Mouse (Mus musculus) cerebral cortex, adult 2 months (tissue): Measurements from ENCODE around the gene Naa35.

Source experiments
- WGBS: fragments of 180-500 bp; shearing (Covaris S2); methylation state at CpG from one replicate; pipeline ENCODE4 v1.1.7; 2018; 5-methylcytosine and 5-hydroxymethylcytosine counted together

Naa35 gene

DNA sequence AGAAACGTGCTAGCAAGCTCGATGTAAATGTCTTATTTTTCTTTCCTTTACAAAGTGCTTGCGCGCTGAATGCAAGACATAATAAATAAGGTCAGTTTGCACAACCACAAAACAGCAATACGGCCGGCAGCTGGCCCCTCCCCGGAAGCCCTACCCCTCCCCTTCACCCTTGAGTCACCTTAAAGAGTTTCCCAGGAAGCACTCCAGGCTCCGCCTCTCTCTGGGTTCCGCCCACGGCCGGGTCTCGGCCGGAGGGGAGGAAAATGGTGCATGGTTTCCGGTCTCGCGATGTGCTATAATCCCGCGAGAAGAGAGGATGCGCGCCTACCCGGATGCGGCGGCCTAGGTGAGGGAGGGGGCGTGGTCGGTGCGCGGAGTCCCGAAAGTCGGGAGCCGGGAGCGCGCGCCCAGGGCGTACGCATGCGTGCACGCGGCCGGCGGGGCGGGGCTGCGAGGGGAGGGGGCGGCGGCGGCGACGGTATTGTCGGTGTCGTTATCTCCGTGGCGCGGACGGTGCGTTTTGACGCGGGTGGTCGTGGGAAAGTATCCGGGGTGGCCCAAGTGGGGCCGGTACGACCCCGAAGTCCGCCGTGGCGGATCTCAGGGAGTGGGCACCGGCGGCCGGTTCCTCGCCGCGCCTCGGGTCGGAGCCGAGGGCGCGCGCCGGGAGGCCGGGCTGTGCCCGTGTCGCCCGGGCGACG is at the start of gene Naa35, which contains the start of gene Agtpbp1:
Naa35 (plus strand) TSS at position 313 of the 701 bp plus-strand sequence.
Agtpbp1 (minus strand) TSS at position 281 of the 701 bp plus-strand sequence.
- WGBS = under 1% methylated on average over 83 of the region's 83 CpGs

DNA sequence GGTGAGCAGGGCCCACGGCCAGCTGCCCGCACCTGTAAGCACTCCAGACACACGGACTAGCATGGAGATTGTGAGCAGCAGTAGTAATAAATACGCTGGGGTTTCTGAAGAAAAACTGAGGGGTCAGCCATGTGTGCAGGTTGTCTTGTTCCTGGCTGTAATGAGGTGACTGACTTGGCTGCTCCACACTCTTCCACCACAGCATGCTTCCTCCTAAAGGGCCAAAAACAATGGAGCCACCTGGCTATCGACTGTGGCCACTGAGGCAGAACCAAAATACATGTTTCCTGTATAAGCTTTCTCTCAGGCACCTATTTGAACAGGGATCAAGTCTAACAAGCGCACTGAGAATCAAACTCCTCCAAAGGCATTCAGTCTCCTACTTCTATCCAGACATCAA is 49.3 kb upstream of the Naa35 start:
- 89% methylated on average over 6 of the region's 6 CpGs for WGBS

DNA sequence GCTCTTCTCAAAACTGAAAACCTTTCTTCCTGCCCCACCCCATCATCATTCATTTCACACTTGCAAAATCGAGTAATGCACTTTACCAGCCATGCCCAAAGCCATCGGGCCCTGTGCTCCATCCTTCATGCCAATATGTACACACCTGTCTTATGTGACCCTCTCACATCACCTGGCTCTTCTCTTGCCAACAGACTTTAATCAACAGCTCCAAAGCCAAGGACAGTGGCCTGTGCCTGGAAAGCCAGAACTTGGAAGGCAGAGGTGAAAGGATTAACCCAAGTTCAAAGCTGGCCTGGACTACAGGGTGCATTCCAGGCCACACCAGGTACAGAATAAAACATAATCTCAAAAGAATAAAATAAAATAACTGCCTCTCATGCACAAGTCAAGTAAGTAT is 48.4 kb upstream of the Naa35 start:
- WGBS = 82% methylated on average over 2 of the region's 2 CpGs

DNA sequence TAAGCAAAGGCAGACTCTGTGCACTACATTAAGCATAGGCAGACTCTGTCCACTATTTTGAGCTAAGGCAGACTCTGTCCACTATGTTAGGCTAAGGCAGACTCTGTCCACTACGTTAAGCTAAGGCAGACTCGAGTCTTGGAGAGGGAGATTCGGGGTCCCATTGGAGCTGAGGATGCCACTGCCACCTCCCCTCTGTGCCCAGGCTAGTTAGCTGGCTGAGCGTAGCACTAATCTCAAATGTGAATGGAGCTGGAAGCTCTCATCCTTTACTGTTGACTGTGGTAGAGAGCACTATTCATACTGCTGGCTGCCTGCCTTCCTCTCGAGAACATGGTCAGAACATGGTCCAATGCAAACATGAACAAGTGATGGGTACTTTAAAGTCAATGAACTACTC is 46.4 kb upstream of the Naa35 start:
- WGBS = 82% methylated on average over 5 of the region's 5 CpGs

DNA sequence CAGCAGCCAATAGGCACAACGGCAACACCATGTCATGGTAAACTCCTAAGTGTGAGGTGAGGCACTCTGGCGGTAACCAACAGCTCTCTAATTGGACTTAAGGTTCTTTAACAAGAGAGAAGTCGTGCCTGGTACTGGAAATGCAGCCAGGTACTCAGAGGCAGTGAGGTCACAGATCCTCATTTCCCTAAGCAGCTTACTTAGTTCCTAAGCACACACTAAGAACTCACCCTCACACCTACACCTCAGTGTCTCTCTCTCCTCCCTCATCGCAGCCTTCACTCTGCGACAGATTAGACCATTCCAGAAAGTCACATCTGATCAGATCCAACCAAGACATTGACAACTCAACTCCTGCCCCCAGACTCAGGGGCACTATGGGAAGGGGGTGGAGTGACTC is 45.0 kb upstream of the Naa35 start:
- 79% methylated on average over 5 of the region's 5 CpGs for WGBS

DNA sequence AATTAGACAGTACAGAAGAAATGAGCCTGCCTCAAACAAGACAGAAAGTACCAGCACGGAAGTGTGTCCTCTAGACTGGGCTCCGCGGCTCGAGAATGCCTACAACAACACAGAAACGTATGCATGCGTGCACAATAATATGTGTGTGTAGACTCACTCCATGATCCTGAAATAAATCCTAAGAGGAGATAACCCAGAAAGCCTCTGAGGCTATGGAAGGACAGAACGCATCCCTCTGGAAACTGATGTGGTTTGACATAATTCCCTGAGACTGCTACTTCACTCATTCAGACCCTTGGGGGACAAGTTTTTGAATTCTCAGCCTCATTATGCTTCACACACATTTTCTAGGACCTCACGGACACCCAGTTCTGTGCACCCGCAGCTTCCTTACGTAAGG is 42.6 kb upstream of the Naa35 start:
- WGBS = 65% methylated on average over 10 of the region's 10 CpGs

DNA sequence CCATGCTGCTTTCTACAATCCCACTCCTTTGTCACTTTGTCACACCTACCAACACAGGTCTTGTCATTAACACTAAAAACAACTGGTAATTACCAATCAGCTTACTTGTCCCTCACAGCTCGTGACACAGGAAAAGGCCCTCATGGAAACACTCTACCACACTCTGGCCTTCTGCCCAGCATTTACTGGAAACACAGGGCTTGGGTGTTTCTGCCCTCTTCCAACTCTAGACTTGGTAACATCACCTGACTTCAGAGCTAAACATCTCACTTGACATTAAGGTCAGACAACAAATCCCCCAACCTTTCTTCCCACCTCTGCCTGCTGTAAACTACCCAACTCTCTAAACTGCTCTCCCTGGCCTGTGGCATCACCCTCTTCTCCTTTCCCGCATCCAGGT is 38.0 kb upstream of the Naa35 start:
- WGBS = 63% methylated on average over 2 of the region's 2 CpGs

DNA sequence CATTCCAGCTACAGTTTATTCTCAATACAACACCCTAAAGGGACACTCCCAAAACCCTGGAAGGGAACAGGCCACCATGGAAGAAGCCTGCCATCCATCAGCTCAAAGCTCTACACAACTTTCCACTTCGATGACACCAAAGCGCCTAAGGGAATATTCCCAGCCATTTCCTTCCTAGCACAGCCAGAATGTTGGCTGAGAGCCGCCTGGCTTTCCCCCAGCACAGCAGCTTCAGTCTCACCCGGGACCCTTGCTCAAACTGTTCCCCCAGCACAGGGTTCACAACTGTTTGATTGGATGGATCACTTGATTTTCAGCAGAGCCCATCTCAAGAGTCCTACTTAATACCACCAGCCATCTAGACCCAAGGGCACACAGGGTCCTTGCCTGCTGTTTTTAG is 37.3 kb upstream of the Naa35 start:
- 34% methylated on average over 4 of the region's 4 CpGs for WGBS

DNA sequence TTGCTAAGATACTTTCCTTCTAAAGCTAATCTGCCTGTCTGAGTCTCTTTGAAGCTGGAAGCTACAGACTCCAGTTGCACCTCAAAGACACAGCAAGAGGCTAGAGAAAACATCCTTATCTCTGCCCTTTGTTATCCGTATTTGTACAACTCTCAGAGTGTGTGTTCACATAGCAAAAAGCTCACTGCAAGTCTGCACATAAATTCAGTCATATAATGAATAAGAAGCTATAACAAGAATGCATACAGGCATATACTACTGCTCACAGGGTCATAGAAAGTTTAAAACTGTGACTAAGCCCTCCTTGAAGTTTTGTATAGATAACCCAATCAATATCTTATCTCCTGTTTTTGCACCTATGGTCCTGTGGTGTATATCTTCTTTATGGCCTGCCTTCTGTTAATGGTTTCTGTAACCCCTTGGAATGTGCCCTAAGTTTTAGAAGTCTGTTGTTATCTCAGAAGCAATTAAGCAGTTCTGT is 35.7 kb upstream of the Naa35 start:
- WGBS = 75% methylated on average over 1 of the region's 1 CpGs

DNA sequence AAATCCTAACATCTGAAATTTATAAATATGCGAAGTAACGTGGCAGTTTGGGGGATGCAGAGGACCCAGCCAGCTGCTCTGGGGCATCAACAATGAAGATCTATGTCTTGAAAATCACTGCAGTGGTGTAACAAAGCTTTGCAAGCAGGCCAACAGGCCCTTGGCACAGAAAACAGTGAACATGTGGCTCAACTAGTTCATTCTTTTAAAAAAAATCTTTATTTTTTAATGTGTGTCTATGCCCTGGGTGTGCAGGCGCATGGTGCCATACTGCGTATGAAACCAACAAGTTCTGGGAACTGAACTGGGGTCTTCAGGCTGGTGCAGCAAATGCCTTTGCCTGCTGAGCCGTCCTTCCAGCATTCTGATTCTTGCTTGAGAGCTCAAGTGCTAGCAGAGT is 32.8 kb upstream of the Naa35 start:
- WGBS = 54% methylated on average over 5 of the region's 5 CpGs

DNA sequence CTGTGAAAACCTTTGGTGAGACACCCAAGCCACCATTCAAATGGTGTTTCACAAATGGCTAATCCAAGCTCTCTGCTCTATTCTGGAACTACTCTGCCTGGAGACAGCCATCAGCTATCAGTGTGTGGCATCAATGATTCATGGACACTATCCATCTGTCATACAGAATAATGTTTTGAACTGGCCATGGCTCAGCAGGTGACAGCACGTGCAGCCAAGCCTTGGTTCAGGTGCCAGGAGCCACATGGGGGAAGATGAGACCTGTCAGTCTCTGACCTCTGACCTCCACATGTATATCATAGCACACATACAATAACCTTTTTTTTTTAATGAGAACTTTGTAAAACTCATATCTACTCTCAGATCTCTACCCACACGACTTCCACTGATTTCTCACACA is 32.3 kb upstream of the Naa35 start:
- 64% methylated on average over 2 of the region's 2 CpGs for WGBS

DNA sequence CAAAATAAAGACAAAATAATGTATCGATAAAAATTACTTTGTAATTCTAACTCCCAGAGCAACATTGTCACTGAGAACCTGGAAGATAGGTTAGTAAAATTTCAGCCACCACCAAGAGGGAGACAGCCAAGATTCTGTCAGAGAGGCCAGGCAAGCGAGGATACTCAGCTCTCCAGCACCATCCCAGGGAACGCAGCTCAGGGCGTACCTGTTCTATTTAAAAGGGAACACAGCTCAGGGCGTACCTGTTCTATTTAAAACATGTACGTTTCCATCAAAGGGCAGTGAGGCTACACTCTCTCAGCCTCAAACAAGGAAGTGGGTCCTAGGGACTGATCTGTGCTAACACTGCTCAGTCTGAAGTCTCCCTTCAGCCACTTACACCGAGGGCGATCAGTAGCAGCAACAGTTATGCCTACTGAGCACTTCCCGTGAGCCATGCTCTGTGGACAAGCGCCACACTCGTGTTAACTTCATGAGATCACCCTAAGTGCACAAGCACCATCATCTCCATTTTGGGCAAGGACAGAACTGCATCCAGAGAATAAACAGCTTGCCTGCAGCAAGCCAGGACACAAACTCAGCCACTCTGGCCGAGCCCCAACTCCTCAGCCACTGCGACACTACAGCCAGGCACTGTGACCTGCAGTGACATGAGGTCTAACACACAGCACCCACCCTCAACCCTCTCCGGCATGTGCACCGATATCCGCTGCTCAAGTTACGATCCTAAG is 30.1 kb upstream of the Naa35 start:
- 43% methylated on average over 17 of the region's 17 CpGs for WGBS

DNA sequence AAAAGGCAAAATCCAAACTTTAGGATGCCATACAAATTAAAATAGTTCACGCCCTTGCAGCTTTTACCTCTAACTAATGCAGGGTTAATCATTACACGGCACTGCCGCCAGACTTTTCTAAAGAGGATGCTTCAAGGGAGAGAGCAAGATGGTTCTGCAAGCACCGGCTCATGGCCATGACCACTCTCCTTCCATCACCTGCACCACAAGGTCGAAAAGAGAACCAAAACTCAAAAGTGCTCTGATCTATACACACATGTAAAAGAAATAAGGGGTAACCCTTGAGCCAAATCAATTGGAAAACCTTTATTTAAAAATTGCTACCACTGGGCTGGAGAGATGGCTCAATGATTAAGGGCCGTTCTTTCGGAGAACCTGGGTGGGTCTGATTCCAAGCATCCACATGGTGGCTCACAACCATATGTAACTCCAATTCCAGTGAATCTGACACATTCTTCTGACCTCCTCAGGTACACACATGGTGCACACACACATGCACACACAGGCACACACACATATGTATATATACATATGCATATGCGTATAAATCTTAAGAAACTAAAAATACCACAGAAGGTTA is 29.4 kb upstream of the Naa35 start:
- 46% methylated on average over 8 of the region's 8 CpGs for WGBS

DNA sequence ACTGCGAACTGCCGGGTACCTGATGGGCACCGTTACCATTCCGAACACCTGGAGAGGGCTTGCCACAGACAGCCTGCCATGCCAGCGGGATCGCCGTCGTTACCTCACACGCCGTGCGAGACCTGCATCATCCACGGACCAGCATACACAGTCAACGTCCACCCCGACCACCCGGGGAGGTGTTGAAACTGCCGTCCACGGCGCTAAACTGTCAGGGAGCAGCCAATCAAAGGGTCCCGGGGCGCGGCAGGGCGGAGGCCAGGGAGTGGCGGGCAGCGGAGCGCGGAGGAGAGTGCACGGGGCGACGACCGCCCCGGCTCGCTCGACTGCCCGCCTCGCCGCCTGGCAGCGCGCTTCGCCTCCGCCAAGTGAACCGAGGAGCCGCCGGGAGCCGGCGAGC is 28.4 kb upstream of the Naa35 start:
- WGBS = under 1% methylated on average over 44 of the region's 45 CpGs

DNA sequence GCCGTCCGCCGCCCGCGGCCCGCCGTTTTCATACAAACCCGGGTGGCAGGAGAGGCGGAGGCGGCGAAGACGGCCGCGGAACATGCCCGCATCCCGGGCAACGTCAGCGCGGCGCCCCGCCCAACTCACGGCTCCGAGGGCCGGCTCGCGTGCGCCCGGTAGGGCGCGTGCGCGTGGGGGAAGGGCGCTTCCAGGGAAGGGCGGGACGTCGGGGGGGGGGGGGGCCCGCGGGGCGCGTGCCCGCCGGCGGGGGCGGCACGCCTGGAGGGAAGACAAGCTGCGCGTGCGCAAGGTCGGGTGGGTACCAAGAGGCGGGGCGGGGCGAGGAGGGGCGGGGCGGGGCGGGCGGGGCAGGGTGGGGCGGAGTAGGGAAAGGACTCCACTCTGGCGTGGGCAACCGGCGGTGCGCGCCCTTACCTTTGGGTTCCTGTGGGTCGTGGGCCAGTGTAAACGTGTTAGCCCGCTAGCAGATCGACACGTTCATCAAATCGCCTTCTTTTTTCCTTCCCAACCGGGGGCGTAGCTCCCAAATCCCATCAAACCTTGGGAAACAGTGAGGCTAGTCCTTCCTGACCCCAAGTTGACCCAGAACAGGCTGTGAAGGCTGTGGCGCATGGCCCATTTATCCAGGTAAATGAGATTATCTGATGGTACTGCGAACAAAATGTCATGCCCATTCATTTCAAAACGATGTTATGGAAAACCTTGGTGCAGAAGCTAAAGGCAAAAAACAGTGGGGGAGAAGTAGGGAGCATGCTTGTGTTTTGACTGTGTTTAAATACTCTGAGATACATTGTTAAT is 27.7 kb upstream of the Naa35 start:
- under 1% methylated on average over 44 of the region's 73 CpGs for WGBS

DNA sequence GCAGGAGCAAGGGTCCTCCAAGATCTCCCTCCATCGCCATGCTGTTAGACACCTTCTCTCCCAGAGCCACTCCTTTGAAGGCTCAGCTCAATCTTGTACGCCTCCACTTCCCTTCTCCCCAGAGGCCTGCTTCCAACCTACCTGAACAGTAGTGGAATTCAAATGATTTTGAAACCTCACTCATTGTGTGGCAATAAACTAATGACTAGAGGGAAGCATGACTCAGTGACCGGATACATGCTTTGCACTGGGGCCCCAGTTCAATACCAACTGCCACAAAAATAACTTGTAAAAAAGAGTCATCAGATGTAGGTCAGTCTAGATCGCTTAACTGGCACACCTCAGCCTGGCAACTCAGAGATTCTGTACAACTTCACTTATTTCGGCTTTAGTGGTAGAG is 26.3 kb upstream of the Naa35 start:
- WGBS = 92% methylated on average over 5 of the region's 5 CpGs

DNA sequence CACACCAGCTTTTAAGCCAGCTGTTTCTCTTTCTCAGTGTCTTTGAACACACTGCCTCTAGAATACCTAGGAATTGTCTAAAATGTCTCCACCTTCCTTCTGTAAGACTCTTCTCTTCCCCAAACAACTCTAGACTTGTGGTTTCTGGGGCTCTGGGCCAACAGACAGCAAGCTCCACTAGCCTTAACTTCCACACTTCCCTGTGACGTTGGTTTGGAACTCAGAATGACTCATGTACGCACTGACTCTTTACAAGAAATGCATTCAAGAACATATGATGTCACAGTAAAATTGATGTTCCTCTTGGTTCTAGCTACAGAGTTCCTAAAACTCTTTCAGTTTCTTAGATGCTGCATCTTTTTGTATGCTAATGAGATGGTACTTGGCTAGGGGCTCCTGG is 22.6 kb upstream of the Naa35 start:
- 73% methylated on average over 2 of the region's 2 CpGs for WGBS

DNA sequence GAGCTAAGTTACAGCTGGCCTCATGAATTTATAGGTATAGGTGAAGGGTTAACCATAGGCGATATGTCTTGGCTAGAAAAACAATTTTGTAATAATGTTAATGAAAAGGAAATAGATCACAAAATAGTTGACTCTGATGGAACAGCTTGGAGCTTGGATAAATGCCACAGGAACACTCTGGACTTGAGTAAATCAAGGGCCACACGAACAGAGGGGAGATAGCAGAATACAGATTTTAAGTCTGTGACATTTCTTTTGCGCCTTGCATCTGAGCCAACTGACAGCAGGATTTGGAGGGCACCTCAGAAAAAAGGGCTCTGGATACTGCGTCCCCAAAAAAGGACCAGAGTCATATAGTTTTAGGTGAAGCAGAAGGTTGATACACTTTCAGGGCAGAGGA is 20.6 kb upstream of the Naa35 start:
- WGBS = 87% methylated on average over 4 of the region's 4 CpGs

DNA sequence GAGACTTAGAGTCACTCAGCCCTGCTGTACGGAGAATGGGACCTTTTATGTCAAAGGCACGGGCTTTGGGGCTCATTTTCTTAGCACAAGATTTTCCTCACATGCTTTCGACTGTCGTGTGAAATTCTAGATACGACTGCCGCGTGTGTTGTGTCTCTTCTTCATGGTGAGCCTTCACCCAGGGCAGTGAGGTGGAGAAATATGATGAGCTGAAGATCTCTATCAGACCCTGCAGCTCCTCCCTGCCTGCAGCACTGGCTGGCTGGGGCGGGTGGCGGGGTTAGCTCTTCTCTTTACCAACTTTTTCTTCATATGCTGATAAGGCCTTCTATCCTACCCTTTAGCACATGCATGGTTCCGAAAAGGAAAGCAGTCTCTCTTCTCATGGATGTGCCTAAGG is 20.1 kb upstream of the Naa35 start:
- 86% methylated on average over 10 of the region's 10 CpGs for WGBS

DNA sequence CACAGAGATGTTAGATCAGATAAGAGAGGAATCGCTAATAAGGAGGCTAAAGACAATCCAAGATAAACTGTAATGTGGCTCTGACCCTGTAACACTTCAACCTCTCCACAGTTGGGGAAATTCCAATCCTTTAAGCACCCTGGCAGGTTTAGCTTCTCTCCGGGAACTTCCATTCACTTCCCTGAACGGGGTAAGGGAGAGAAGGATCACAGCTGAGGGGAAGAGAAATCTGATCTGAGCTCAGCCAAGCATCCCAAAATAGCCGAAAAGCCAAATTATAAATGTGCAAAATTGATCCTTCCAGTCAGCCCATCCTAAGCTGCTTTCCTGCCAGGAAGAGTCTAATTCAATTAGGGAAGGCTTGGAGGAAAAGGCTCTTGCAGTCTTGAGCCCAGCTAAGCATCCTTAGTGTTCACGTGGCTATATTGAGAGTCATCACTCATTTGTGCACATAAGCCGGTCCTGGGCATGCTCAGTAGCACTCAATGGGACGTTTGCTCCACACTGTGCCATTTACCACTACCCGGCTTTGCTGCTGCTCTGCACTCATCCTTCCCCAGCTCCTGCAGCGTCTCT is 19.0 kb upstream of the Naa35 start:
- 43% methylated on average over 9 of the region's 9 CpGs for WGBS

DNA sequence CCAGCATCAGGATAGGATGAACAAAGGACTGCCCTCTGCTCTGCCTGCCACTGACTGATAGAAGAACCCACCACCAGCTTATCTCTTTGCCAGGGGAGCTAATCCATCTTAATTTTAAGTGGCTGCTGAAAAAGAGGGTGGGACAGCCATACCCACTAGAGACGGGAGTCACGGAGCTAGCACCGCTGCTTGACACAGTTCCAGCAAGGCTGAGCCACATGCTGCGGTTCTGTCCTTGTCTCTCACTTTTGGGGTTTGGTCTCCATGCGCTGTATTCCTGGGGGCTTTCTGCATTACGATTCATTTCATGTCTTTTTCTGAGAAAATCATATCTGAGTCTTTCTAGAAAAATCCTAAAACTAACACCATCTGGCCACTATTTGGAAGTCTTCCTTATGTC is 14.0 kb upstream of the Naa35 start:
- WGBS = 77% methylated on average over 6 of the region's 6 CpGs

DNA sequence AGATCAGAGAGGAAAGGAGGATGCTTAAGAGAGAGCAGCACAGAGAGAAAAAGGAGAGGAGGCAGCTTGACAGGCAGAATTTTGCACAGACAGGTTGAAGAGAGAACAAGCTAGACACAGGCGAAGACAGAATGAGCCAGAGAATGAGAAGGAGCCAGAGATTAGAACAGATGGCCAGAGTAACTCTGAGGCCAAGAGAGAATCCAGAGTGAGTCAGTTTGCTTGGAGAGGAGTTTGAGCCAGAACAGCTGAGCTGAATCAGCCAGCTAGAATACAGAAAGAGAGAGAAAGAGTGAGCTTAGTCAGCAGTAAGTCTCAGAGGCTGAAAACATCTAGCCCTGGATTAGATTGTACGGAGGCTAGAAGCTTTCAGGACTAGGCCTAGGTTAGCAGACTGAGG is 12.5 kb upstream of the Naa35 start:
- WGBS = 32% methylated on average over 2 of the region's 2 CpGs
